Comparison of ENCODE assay signal across 9 mouse cellular contexts in genomic region chr9:48354793-48355192, GRCm38 (mm10). TPM values are rescaled to one million over a fixed set of nuclear protein-coding genes. Genes with fewer than 3 reads are reported as not detected.
A peak's percentile ranks its signal among the peaks of the same experiment; 100 is the strongest.
DNase-seq lines count a peak whose midpoint lies in the region; ATAC-seq and TF ChIP-seq lines count a peak whose summit lies in the region.
"Had no signal": no experiment of that assay in that cellular context is flagged by ENCODE, and none has a peak within 500 bp of the region (broad histone marks: within the 10 kb centered on the region; RNA-seq: fewer than 3 reads in every experiment).

No protein-coding gene starts in this region.

- WGBS in midbrain, embryonic 11.5 days: 50% methylated on average over 3 of the region's 3 CpGs
- 55% methylated on average over 3 of the region's 3 CpGs for WGBS in midbrain, embryonic 16.5 days
- 39% methylated on average over 3 of the region's 3 CpGs for WGBS in kidney, postnatal 0 days
- WGBS in liver, embryonic 11.5 days: 48% methylated on average over 3 of the region's 3 CpGs

- peak; percentile 95 for DNase-seq in midbrain, embryonic 11.5 days (ENCODE audit: low spot score, missing footprints)
- peak; percentile 84 for DNase-seq in c-Kit-negative CD71-positive TER-119-positive erythroid progenitor cells, embryonic 14.5 days (ENCODE audit: low read depth, low spot score)
- DNase-seq in frontal cortex, postnatal 10 days (ENCODE audit: low spot score in 2 of 2): peak; percentile 37 to 65
- peak; percentile 87 for DNase-seq in kidney, postnatal 0 days (ENCODE audit: low spot score)
- peak; percentile 64 for DNase-seq in liver, embryonic 11.5 days (ENCODE audit: low spot score)
- DNase-seq in retina, adult 2 months (ENCODE audit: low read depth, low spot score): peak; percentile 59
- peak; percentile 74 for DNase-seq in thymus, postnatal 14 days

- peak; percentile 90 for TF ChIP-seq CTCF in kidney, postnatal 0 days (IDR thresholded peaks at IDR 0.05; ENCODE audit: low read depth)

- no peaks in the 10 kb centered on the region for H3K4me1 ChIP-seq in midbrain, embryonic 11.5 days (ENCODE audit: control insufficient read depth, insufficient read depth, low read length)
- no peaks in the 10 kb centered on the region for H3K4me1 ChIP-seq in midbrain, embryonic 16.5 days (ENCODE audit: control insufficient read depth, insufficient read depth, low read length)
- no peaks in the 10 kb centered on the region for H3K4me1 ChIP-seq in kidney, postnatal 0 days (replicated peaks; ENCODE audit: insufficient read depth, low read length)
- H3K4me1 ChIP-seq in liver, embryonic 11.5 days (replicated peaks; ENCODE audit: control insufficient read depth, insufficient read depth, low read length): peaks cover 29% of the 10 kb centered on the region
- H3K4me1 ChIP-seq: hindbrain, embryonic 15.5 days had no signal

- no peaks in the 10 kb centered on the region for H3K27me3 ChIP-seq in midbrain, embryonic 11.5 days (ENCODE audit: control insufficient read depth, insufficient read depth, low read length)
- H3K27me3 ChIP-seq in midbrain, embryonic 16.5 days (ENCODE audit: control insufficient read depth, insufficient read depth, low read depth, low read length): no peaks in the 10 kb centered on the region
- H3K27me3 ChIP-seq in kidney, postnatal 0 days (ENCODE audit: insufficient read depth, low read length): no peaks in the 10 kb centered on the region
- no peaks in the 10 kb centered on the region for H3K27me3 ChIP-seq in liver, embryonic 11.5 days (replicated peaks; ENCODE audit: control insufficient read depth, insufficient read depth, low read length)
- H3K27me3 ChIP-seq: hindbrain, embryonic 15.5 days had no signal

- H3K36me3 ChIP-seq in midbrain, embryonic 11.5 days (ENCODE audit: control insufficient read depth, insufficient read depth, low read length): no peaks in the 10 kb centered on the region
- H3K36me3 ChIP-seq in midbrain, embryonic 16.5 days (ENCODE audit: control insufficient read depth, insufficient read depth, low read length): no peaks in the 10 kb centered on the region
- no peaks in the 10 kb centered on the region for H3K36me3 ChIP-seq in kidney, postnatal 0 days (ENCODE audit: insufficient read depth, low read length)
- H3K36me3 ChIP-seq in liver, embryonic 11.5 days (ENCODE audit: control insufficient read depth, insufficient read depth, low read length): no peaks in the 10 kb centered on the region
- H3K36me3 ChIP-seq: hindbrain, embryonic 15.5 days had no signal

- H3K9me3 ChIP-seq in midbrain, embryonic 11.5 days (ENCODE audit: control insufficient read depth, low read length): no peaks in the 10 kb centered on the region
- no peaks in the 10 kb centered on the region for H3K9me3 ChIP-seq in midbrain, embryonic 16.5 days (replicated peaks; ENCODE audit: control insufficient read depth, low read length, poor library complexity, severe bottlenecking)
- H3K9me3 ChIP-seq in kidney, postnatal 0 days (replicated peaks; ENCODE audit: low read length): no peaks in the 10 kb centered on the region
- no peaks in the 10 kb centered on the region for H3K9me3 ChIP-seq in liver, embryonic 11.5 days (ENCODE audit: control insufficient read depth, low read length)
- H3K9me3 ChIP-seq: hindbrain, embryonic 15.5 days had no signal

- H3K9ac ChIP-seq in midbrain, embryonic 11.5 days (ENCODE audit: low read length): no peak overlapping the region
- H3K9ac ChIP-seq in midbrain, embryonic 16.5 days (ENCODE audit: low read depth, low read length): no peak overlapping the region
- no peak overlapping the region for H3K9ac ChIP-seq in kidney, postnatal 0 days (ENCODE audit: low read depth, low read length)
- H3K9ac ChIP-seq in liver, embryonic 11.5 days (ENCODE audit: low read depth, low read length): peak overlapping the region; percentile 49; the same call in 1 of the 2 replicates
- H3K9ac ChIP-seq: hindbrain, embryonic 15.5 days had no signal

- no peak for ATAC-seq in midbrain, embryonic 11.5 days (ENCODE audit: low FRiP score)
- no peak for ATAC-seq in midbrain, embryonic 16.5 days
- ATAC-seq in kidney, postnatal 0 days (replicated peaks; ENCODE audit: low FRiP score, low read depth): no peak
- peak; percentile 64 for ATAC-seq in liver, embryonic 11.5 days (replicated peaks; ENCODE audit: low FRiP score)

- H3K27ac ChIP-seq in midbrain, embryonic 11.5 days (ENCODE audit: low read depth, low read length): no peak overlapping the region
- H3K27ac ChIP-seq in midbrain, embryonic 16.5 days (ENCODE audit: low read length): no peak overlapping the region
- H3K27ac ChIP-seq in kidney, postnatal 0 days: no peak overlapping the region
- H3K27ac ChIP-seq in liver, embryonic 11.5 days (ENCODE audit: low read depth, low read length): 0 out of 2 replicates have a peak overlapping the region, but pooled peaks have one; percentile 50

- no peak overlapping the region for H3K4me3 ChIP-seq in midbrain, embryonic 11.5 days (ENCODE audit: low read depth, low read length)
- no peak overlapping the region for H3K4me3 ChIP-seq in midbrain, embryonic 16.5 days (ENCODE audit: low read depth, low read length)
- H3K4me3 ChIP-seq in kidney, postnatal 0 days (replicated peaks; ENCODE audit: low read depth, low read length): no peak overlapping the region
- no peak overlapping the region for H3K4me3 ChIP-seq in liver, embryonic 11.5 days (ENCODE audit: low read depth, low read length)
- H3K4me3 ChIP-seq: hindbrain, embryonic 15.5 days had no signal

- no peak overlapping the region for H3K4me2 ChIP-seq in midbrain, embryonic 11.5 days
- no peak overlapping the region for H3K4me2 ChIP-seq in midbrain, embryonic 16.5 days (ENCODE audit: low read length)
- H3K4me2 ChIP-seq in kidney, postnatal 0 days (ENCODE audit: low read length): no peak overlapping the region
- H3K4me2 ChIP-seq in liver, embryonic 11.5 days: no peak overlapping the region
- H3K4me2 ChIP-seq: hindbrain, embryonic 15.5 days had no signal

RNA-seq across cellular contexts. Expression of gene Nxpe2, which starts 1.5 kb away (rescaled TPM):
- 1.3 and 1.7 TPM in 2 replicates for polyA plus RNA-seq in midbrain, embryonic 11.5 days (2014; fragmentation: Nextera tagmentation; extraction: Ambion mirVana)
- polyA plus RNA-seq in midbrain, embryonic 16.5 days (2015; fragmentation: Nextera tagmentation; extraction: Ambion mirVana): 0.48 and 0.50 TPM in 2 replicates
- 0.87 and 2.1 TPM in 2 replicates for polyA plus RNA-seq in kidney, postnatal 0 days (2015; fragmentation: Nextera tagmentation; extraction: Ambion mirVana)
- polyA plus RNA-seq in liver, embryonic 11.5 days (2014; fragmentation: Nextera tagmentation; extraction: Ambion mirVana): 100 and 104 TPM in 2 replicates

Comparison
In these comparisons a context has a peak if more than half of its experiments do, and no peak if none do; other contexts are left out.
1. RNA of gene Nxpe2, which starts 1.5 kb away (polyA plus RNA-seq): 100 to 104 TPM in liver, embryonic 11.5 days; 0.87 to 2.1 TPM in kidney, postnatal 0 days, 1.3 to 1.7 TPM in midbrain, embryonic 11.5 days and 0.48 to 0.50 TPM in midbrain, embryonic 16.5 days; every median in the first group is over 10 times any median in the second.
2. Peak in every context shown above with its lines, with median percentiles within 50 percentile points of each other: DNase-seq.